Mouse (Mus musculus) kidney, adult 2 months (tissue): ENCODE measurements around the gene Abcc12. TPM values are rescaled to one million over a fixed set of nuclear protein-coding genes. Genes with fewer than 3 reads are reported as not detected.

Experiments
- DNase-seq: peaks from one replicate; pipeline ENCODE4 v3.0.0; 2021
- H3K27ac ChIP-seq: fragments of 200-500 bp; 2 replicates; pipeline ENCODE4 v1.5.1; 2012; ENCODE audit warnings: low read depth, low read length, control low read depth, inconsistent platforms; ENCODE audit not compliant: insufficient read depth
- H3K27me3 ChIP-seq: fragments of 200-500 bp; replicated peaks from 2 replicates; pipeline ENCODE4 v1.6.1; 2012; ENCODE audit warnings: mild to moderate bottlenecking, moderate library complexity, low read length, inconsistent platforms; ENCODE audit not compliant: control insufficient read depth, insufficient read depth
- H3K36me3 ChIP-seq: fragments of 200-500 bp; 2 replicates; pipeline ENCODE4 v1.6.1; 2012; ENCODE audit warnings: mild to moderate bottlenecking, moderate library complexity, low read length, inconsistent platforms; ENCODE audit not compliant: control insufficient read depth, insufficient read depth
- H3K4me1 ChIP-seq: fragments of 200-500 bp; 2 replicates; pipeline ENCODE4 v1.6.1; 2011; ENCODE audit warnings: low read length; ENCODE audit not compliant: control insufficient read depth, insufficient read depth
- H3K4me3 ChIP-seq: fragments of 200-500 bp; 2 replicates; pipeline ENCODE4 v1.5.1; 2011; ENCODE audit warnings: mild to moderate bottlenecking, low read depth, low read length, control low read depth; ENCODE audit not compliant: insufficient read depth
- CTCF ChIP-seq: fragments of 200-500 bp; conservative IDR thresholded peaks from 2 replicates; pipeline ENCODE4 v1.5.1; 2011; ENCODE audit warnings: low read depth, mild to moderate bottlenecking, control low read depth, low read length, moderate library complexity, mixed read lengths; ENCODE audit not compliant: insufficient read depth, insufficient read length
- POLR2A ChIP-seq: fragments of 200-500 bp; IDR thresholded peaks from one replicate; pipeline ENCODE4 v1.6.1; 2011; ENCODE audit warnings: low read depth, low read length, control low read depth
- WGBS: fragments of 180-500 bp; shearing (Covaris S2); methylation state at CpG from one replicate; pipeline ENCODE4 v1.1.7; 2018; 5-methylcytosine and 5-hydroxymethylcytosine counted together
- polyA plus RNA-seq: library from polyadenylated mRNA; depleted of rRNA; stranded (reverse); fragments of >200 nt; gene quantifications from 2 replicates; pipeline ENCODE4 v1.2.3, GENCODE M21; 2012

Gene Abcc12
- polyA plus RNA-seq, 1 experiment, result 0.03 TPM

DNA sequence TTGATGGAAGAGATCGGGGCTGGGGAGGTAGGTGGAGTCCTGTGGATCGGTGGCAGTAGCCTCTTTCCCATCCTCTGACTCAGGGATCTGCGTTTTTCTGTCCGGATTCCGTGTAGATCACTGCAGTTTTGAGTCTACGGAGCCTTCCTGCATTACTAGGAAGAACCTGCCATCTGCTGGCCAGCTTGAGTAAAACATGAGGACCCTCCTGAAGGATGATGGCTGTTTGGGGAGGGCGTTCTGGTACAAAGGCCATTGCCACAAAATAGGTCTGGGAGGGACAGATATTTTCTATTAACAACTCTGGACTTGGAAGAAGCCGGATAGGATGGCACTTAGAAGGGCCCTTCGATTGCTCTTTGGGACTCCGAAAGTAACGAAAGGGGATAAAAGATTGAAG lies 4.6 kb upstream of the Abcc12 start:
- TF ChIP-seq CTCF, result peak; percentile 83
- no peak for TF ChIP-seq POLR2A
- no peaks in the 10 kb centered on the region for H3K4me1 ChIP-seq
- DNase-seq, result peak; percentile 85
- 3% methylated on average over 11 of the region's 11 CpGs for WGBS
- H3K4me3 ChIP-seq, result no peak overlapping the region
- H3K27ac ChIP-seq, result no peak overlapping the region
- no peaks in the 10 kb centered on the region for H3K27me3 ChIP-seq
- H3K36me3 ChIP-seq, result no peaks in the 10 kb centered on the region

DNA sequence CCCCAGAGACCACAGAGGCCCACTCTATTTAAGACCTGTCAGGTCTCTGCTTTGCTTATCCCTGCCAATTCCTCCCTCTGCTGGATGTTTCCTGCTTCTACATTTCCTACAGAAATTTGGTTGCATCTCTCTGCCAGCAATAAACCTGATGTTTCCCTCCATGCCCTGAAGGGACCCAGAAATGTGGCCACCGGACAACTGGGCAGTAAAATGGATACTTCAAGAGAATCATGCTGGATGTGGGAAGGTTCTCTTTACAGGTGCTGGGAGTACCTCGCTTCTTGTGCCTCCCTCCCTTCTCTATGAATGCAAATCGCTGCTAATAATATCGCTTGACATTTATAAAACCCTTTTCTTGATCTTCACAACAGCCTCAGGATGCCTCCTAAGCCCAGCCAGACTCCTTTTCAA lies 1.4 kb upstream of the Abcc12 start:
- H3K36me3 ChIP-seq, result no peaks in the 10 kb centered on the region
- H3K27me3 ChIP-seq, result no peaks in the 10 kb centered on the region
- no peak for DNase-seq
- no peak overlapping the region for H3K4me3 ChIP-seq
- TF ChIP-seq POLR2A, result no peak
- no peak for TF ChIP-seq CTCF
- H3K27ac ChIP-seq, result no peak overlapping the region
- no peaks in the 10 kb centered on the region for H3K4me1 ChIP-seq
- 75% methylated on average over 4 of the region's 4 CpGs for WGBS

DNA sequence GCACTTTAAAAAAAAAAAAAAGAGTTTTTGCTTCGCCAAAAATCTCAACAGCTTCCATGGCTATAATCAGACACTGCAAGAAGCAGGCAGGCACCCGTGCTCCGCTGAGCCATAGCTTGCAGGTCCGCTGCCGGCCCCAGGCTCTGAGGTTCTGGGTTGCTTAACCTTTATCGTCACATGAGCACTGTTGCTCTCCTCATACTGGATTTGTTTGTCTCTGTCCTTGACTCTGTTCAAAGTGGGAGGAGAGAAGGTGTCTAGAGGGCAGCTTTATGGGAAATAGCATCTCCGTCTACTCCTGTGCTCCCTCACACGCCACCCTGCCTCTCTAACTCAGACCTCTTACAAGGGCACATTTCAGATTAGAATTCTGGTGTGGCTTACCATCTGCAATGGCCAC lies 1.8 kb downstream of the Abcc12 start:
- WGBS, result 41% methylated on average over 8 of the region's 8 CpGs
- H3K4me1 ChIP-seq, result no peaks in the 10 kb centered on the region
- no peak for TF ChIP-seq CTCF
- TF ChIP-seq POLR2A, result no peak
- no peaks in the 10 kb centered on the region for H3K27me3 ChIP-seq
- no peak for DNase-seq
- no peaks in the 10 kb centered on the region for H3K36me3 ChIP-seq
- no peak overlapping the region for H3K27ac ChIP-seq
- no peak overlapping the region for H3K4me3 ChIP-seq

DNA sequence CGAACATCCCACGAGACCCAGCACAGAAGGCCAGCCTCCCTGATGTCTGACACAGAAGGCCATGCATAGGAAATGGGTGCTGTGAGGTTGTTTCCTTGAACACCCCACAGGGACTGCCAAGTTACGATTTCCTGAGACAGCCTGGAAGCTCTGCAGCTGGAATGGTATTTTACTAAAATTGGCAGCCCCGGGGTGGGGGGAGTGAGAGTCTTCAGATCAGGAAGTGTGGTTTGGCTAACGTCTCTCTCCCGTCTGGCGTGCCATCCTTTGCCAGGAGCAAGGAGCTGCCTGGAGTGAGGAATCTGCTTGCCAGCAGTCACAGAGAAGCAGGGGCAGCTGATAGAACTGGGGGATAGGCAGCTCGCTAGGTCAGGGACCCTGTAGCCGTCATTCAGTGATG lies 2.4 kb downstream of the Abcc12 start:
- Histone ChIP-seq H3K27me3 (no peaks in the 10 kb centered on the region), H3K4me1 (no peaks in the 10 kb centered on the region), H3K27ac (no peak overlapping the region), H3K4me3 (no peak overlapping the region), H3K36me3 (no peaks in the 10 kb centered on the region)
- peak; percentile 70 for DNase-seq
- WGBS, result 29% methylated on average over 9 of the region's 9 CpGs
- TF ChIP-seq POLR2A, result no peak
- no peak for TF ChIP-seq CTCF

DNA sequence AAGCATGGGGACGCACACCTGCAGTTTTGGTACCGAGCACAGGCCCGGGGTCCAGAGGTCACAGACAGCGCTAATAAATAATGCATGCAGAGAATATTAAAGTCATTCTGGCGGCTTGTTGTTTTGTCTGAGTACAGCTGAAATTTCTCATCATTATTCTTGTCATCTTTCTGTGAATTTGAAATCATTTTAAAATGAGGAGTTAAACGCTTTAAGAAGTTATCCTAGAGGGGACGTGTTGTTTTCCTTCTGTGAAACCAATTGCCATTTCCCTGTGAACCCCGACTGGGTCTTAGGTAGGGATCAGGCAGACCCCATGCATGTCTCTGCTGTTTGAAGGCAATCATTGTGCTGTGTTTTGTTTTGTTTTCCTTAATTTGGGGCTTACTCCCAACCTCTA lies 2.9 kb downstream of the Abcc12 start:
- H3K36me3 ChIP-seq, result no peaks in the 10 kb centered on the region
- 74% methylated on average over 8 of the region's 8 CpGs for WGBS
- TF ChIP-seq CTCF, result no peak
- no peak for TF ChIP-seq POLR2A
- no peaks in the 10 kb centered on the region for H3K27me3 ChIP-seq
- H3K4me3 ChIP-seq, result no peak overlapping the region
- DNase-seq, result no peak
- no peak overlapping the region for H3K27ac ChIP-seq
- no peaks in the 10 kb centered on the region for H3K4me1 ChIP-seq

DNA sequence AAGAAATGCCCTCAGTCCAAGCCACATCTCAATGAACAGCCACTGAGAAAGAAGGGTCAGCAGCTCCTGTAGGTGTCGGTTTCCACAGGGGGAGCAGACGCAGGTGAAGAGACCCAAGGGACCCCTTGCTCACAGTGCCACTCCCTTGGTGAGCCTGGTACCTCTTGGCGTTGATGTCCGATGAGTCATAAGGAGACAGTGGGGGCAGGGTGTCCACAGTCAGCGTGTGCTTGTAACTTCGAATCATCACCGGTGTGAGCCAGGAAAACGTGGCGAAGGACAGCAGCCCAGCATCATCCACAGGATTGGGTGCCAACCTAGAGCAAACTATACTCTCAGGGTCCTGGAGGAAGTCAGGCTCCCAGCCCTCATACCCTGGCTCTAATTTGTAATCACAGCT lies 16.8 kb downstream of the Abcc12 start:
- H3K4me3 ChIP-seq, result no peak overlapping the region
- H3K36me3 ChIP-seq, result no peaks in the 10 kb centered on the region
- no peak for DNase-seq
- H3K27ac ChIP-seq, result no peak overlapping the region
- 83% methylated on average over 9 of the region's 9 CpGs for WGBS
- no peak for TF ChIP-seq CTCF
- TF ChIP-seq POLR2A, result no peak
- H3K4me1 ChIP-seq, result no peaks in the 10 kb centered on the region
- H3K27me3 ChIP-seq, result no peaks in the 10 kb centered on the region

DNA sequence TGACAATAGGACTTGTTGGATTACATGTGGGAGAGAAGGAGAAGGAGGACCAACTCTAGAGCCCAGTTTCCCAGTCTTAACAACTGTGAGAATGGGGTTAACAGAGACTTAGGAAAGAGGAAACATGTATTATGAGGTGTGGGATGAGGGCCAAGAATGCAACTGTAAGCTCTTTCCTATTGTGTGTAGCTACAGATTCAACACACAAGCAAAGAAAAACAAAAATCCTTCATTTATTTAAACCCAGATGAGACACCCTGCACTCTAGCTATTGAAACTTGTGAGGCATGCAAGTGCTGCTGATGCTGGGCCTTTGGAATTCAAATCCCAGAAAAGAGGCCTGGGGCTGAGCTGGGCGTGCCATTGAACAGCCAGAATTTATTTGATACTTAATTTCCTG lies 18.7 kb downstream of the Abcc12 start:
- TF ChIP-seq CTCF (no peak), POLR2A (no peak)
- H3K27ac ChIP-seq, result no peak overlapping the region

DNA sequence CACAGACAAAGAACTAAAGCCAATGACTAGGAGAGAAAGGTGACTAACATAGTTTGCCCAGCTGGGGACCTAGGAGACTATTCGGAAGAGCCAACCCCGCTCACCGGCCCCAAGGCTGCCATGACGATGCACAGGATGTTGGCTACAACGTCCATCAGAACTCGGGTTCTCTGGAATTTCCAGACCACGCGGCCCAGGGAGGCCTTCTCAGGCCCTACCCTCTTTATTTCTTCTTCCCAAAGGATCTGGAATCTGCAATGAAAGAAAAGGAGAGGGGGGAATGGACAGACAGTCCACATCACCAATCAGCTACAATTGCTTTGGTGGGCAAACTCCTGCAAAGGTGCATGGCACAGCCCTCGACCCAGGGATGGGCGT lies 19.8 kb downstream of the Abcc12 start:
- Histone ChIP-seq H3K36me3 (no peaks in the 10 kb centered on the region), H3K27ac (no peak overlapping the region), H3K4me1 (no peaks in the 10 kb centered on the region), H3K27me3 (no peaks in the 10 kb centered on the region), H3K4me3 (no peak overlapping the region)
- WGBS, result 93% methylated on average over 10 of the region's 10 CpGs
- no peak for DNase-seq
- TF ChIP-seq CTCF (no peak), POLR2A (no peak)

More for the DNA sequence above, 18.7 kb downstream of the Abcc12 start:
- H3K36me3 ChIP-seq, result no peaks in the 10 kb centered on the region
- H3K4me3 ChIP-seq, result no peak overlapping the region
- no peak for DNase-seq
- WGBS, result 60% methylated on average over 1 of the region's 1 CpGs
- H3K4me1 ChIP-seq, result no peaks in the 10 kb centered on the region
- no peaks in the 10 kb centered on the region for H3K27me3 ChIP-seq
